In genomic region chr1:130864741-130865140, GRCm38 (mm10) we compare ENCODE assay signal across 12 mouse cellular contexts. TPM values are rescaled to one million over a fixed set of nuclear protein-coding genes. Genes with fewer than 3 reads are reported as not detected.
"Had no signal": no experiment of that assay in that cellular context is flagged by ENCODE, and none has a peak within 500 bp of the region (broad histone marks: within the 10 kb centered on the region; RNA-seq: fewer than 3 reads in every experiment).

No protein-coding gene starts in this region.

- H3K27me3 ChIP-seq: midbrain, embryonic 12.5 days; neural tube, embryonic 12.5 days; stomach, embryonic 15.5 days had no signal

- H3K36me3 ChIP-seq: midbrain, embryonic 10.5 days; midbrain, embryonic 12.5 days; neural tube, embryonic 12.5 days; stomach, embryonic 15.5 days had no signal

- DNase-seq: lung, embryonic 14.5 days; lung, postnatal 10 days; midbrain, embryonic 14.5 days; right cerebral cortex, postnatal 14 days had no signal

- ATAC-seq: midbrain, embryonic 16.5 days had no signal

RNA-seq across cellular contexts. Expression of gene Fcmr, which starts 0.7 kb away (rescaled TPM):
- total RNA-seq: megakaryocyte, adult 5-6 weeks had no signal

RNA-seq across cellular contexts. Expression of gene Il24, which starts 22.5 kb away (rescaled TPM):
- total RNA-seq: megakaryocyte, adult 5-6 weeks; megakaryocyte-erythroid progenitor cell, adult 5-6 weeks; neutrophil, adult 5-6 weeks had no signal

RNA-seq across cellular contexts. Expression of gene Pigr, which starts 38.3 kb away (rescaled TPM):
- total RNA-seq: megakaryocyte, adult 5-6 weeks; megakaryocyte-erythroid progenitor cell, adult 5-6 weeks had no signal

RNA-seq across cellular contexts. Expression of gene Il20, which starts 46.5 kb away (rescaled TPM):
- total RNA-seq: megakaryocyte, adult 5-6 weeks; megakaryocyte-erythroid progenitor cell, adult 5-6 weeks; neutrophil, adult 5-6 weeks had no signal
